Mouse (Mus musculus): ENCODE measurements around the gene Sco1. TPM values are rescaled to one million over a fixed set of nuclear protein-coding genes. Genes with fewer than 3 reads are reported as not detected.

Sco1 gene
- polyA plus RNA-seq, 1 experiment from 2014 or later = 16.0 TPM

- Histone ChIP-seq H3K4me3 (replicated peaks; ENCODE audit: low read depth, low read length) (peak within 1 kb of the TSS; percentile 51), H3K4me1 (replicated peaks; ENCODE audit: insufficient read depth, low read length) (0 out of 2 replicates have a peak, but pooled peaks cover 3% of the 10 kb centered on the region), H3K27ac (peak within 1 kb of the TSS; percentile 31; the same call in 1 of the 2 replicates), H3K4me2 (ENCODE audit: low read length) (peak within 1 kb of the TSS; percentile 77), H3K27me3 (ENCODE audit: insufficient read depth, low read length) (no peaks in the 10 kb centered on the region), H3K36me3 (ENCODE audit: insufficient read depth, low read length) (no peaks in the 10 kb centered on the region), H3K9ac (ENCODE audit: low read depth, low read length) (peak within 1 kb of the TSS; percentile 67), H3K9me3 (replicated peaks; ENCODE audit: low read length) (no peaks in the 10 kb centered on the region)
- peak; percentile 80 for TF ChIP-seq CTCF (IDR thresholded peaks at IDR 0.05; ENCODE audit: low read depth)
- ATAC-seq (replicated peaks; ENCODE audit: low FRiP score, low read depth) (peak; percentile 99), DNase-seq (ENCODE audit: low spot score) (peak; percentile 99)
- WGBS = 1% methylated on average over 35 of the region's 35 CpGs
Observed at GRCm38 (mm10) chr11:67024867-67025477, 27.5 kb upstream of the Sco1 start, which contains the start of gene Tmem220. TSS of gene Tmem220 (plus strand) at chr11:67025154.

- H3K4me2 ChIP-seq (ENCODE audit: low read length) = no peak overlapping the region
- WGBS = 57% methylated on average over 16 of the region's 16 CpGs
Observed at GRCm38 (mm10) chr11:67030904-67031602, 21.4 kb upstream of the Sco1 start.

GRCm38 (mm10) chr11:67031603-67031915 is 20.9 kb upstream of the Sco1 start:
- ATAC-seq (replicated peaks; ENCODE audit: low FRiP score, low read depth) (no peak), DNase-seq (ENCODE audit: low spot score) (no peak)
- Histone ChIP-seq H3K4me2 (ENCODE audit: low read length) (no peak overlapping the region), H3K4me3 (replicated peaks; ENCODE audit: low read depth, low read length) (no peak overlapping the region), H3K36me3 (ENCODE audit: insufficient read depth, low read length) (no peaks in the 10 kb centered on the region), H3K9ac (ENCODE audit: low read depth, low read length) (no peak overlapping the region), H3K9me3 (replicated peaks; ENCODE audit: low read length) (no peaks in the 10 kb centered on the region), H3K27ac (no peak overlapping the region), H3K27me3 (ENCODE audit: insufficient read depth, low read length) (no peaks in the 10 kb centered on the region), H3K4me1 (replicated peaks; ENCODE audit: insufficient read depth, low read length) (no peaks in the 10 kb centered on the region)
- no peak for TF ChIP-seq CTCF (IDR thresholded peaks at IDR 0.05; ENCODE audit: low read depth)
- 62% methylated on average over 2 of the region's 2 CpGs for WGBS

More at GRCm38 (mm10) chr11:67030904-67031602, 21.4 kb upstream of the Sco1 start:
- no peak overlapping the region for H3K27ac ChIP-seq
- H3K36me3 ChIP-seq (ENCODE audit: insufficient read depth, low read length) = no peaks in the 10 kb centered on the region
- H3K4me3 ChIP-seq (replicated peaks; ENCODE audit: low read depth, low read length) = no peak overlapping the region
- no peaks in the 10 kb centered on the region for H3K27me3 ChIP-seq (ENCODE audit: insufficient read depth, low read length)
- ATAC-seq (replicated peaks; ENCODE audit: low FRiP score, low read depth) = 0 out of 2 replicates have a peak, but pooled peaks have one; percentile 40
- peak; percentile 4; the same call in 1 of the 2 replicates for TF ChIP-seq CTCF (IDR thresholded peaks at IDR 0.05; ENCODE audit: low read depth)
- no peaks in the 10 kb centered on the region for H3K4me1 ChIP-seq (replicated peaks; ENCODE audit: insufficient read depth, low read length)
- no peak overlapping the region for H3K9ac ChIP-seq (ENCODE audit: low read depth, low read length)
- DNase-seq (ENCODE audit: low spot score) = no peak
- no peaks in the 10 kb centered on the region for H3K9me3 ChIP-seq (replicated peaks; ENCODE audit: low read length)

GRCm38 (mm10) chr11:67034775-67035485 is 17.5 kb upstream of the Sco1 start:
- Histone ChIP-seq H3K27me3 (ENCODE audit: insufficient read depth, low read length) (no peaks in the 10 kb centered on the region), H3K4me1 (replicated peaks; ENCODE audit: insufficient read depth, low read length) (no peaks in the 10 kb centered on the region), H3K36me3 (ENCODE audit: insufficient read depth, low read length) (peaks cover 6% of the 10 kb centered on the region; the same call in 1 of the 2 replicates), H3K4me2 (ENCODE audit: low read length) (no peak overlapping the region), H3K9ac (ENCODE audit: low read depth, low read length) (no peak overlapping the region), H3K4me3 (replicated peaks; ENCODE audit: low read depth, low read length) (no peak overlapping the region), H3K27ac (no peak overlapping the region), H3K9me3 (replicated peaks; ENCODE audit: low read length) (no peaks in the 10 kb centered on the region)
- 70% methylated on average over 4 of the region's 4 CpGs for WGBS
- DNase-seq (ENCODE audit: low spot score) (no peak), ATAC-seq (replicated peaks; ENCODE audit: low FRiP score, low read depth) (no peak)
- no peak for TF ChIP-seq CTCF (IDR thresholded peaks at IDR 0.05; ENCODE audit: low read depth)

GRCm38 (mm10) chr11:67036229-67036628 is 16.2 kb upstream of the Sco1 start:
- Histone ChIP-seq H3K4me2 (ENCODE audit: low read length) (no peak overlapping the region), H3K9ac (ENCODE audit: low read depth, low read length) (no peak overlapping the region), H3K27me3 (ENCODE audit: insufficient read depth, low read length) (no peaks in the 10 kb centered on the region), H3K27ac (no peak overlapping the region), H3K4me3 (replicated peaks; ENCODE audit: low read depth, low read length) (no peak overlapping the region), H3K36me3 (ENCODE audit: insufficient read depth, low read length) (peaks cover 19% of the 10 kb centered on the region; the same call in 1 of the 2 replicates), H3K9me3 (replicated peaks; ENCODE audit: low read length) (no peaks in the 10 kb centered on the region), H3K4me1 (replicated peaks; ENCODE audit: insufficient read depth, low read length) (no peaks in the 10 kb centered on the region)
- no peak for ATAC-seq (replicated peaks; ENCODE audit: low FRiP score, low read depth)
- no peak for DNase-seq (ENCODE audit: low spot score)
- 85% methylated on average over 6 of the region's 6 CpGs for WGBS
- TF ChIP-seq CTCF (IDR thresholded peaks at IDR 0.05; ENCODE audit: low read depth) = no peak

- 94% methylated on average over 9 of the region's 9 CpGs for WGBS
Observed at GRCm38 (mm10) chr11:67036892-67037291, 15.6 kb upstream of the Sco1 start.

More at GRCm38 (mm10) chr11:67036892-67037291, 15.6 kb upstream of the Sco1 start:
- no peak overlapping the region for H3K4me3 ChIP-seq (replicated peaks; ENCODE audit: low read depth, low read length)
- no peaks in the 10 kb centered on the region for H3K27me3 ChIP-seq (ENCODE audit: insufficient read depth, low read length)
- no peak for ATAC-seq (replicated peaks; ENCODE audit: low FRiP score, low read depth)
- H3K9me3 ChIP-seq (replicated peaks; ENCODE audit: low read length) = no peaks in the 10 kb centered on the region
- no peak for DNase-seq (ENCODE audit: low spot score)
- H3K36me3 ChIP-seq (ENCODE audit: insufficient read depth, low read length) = peaks cover 24% of the 10 kb centered on the region; the same call in 1 of the 2 replicates
- H3K9ac ChIP-seq (ENCODE audit: low read depth, low read length) = no peak overlapping the region
- H3K4me1 ChIP-seq (replicated peaks; ENCODE audit: insufficient read depth, low read length) = no peaks in the 10 kb centered on the region
- TF ChIP-seq CTCF (IDR thresholded peaks at IDR 0.05; ENCODE audit: low read depth) = no peak
- no peak overlapping the region for H3K27ac ChIP-seq
- H3K4me2 ChIP-seq (ENCODE audit: low read length) = no peak overlapping the region
